Mouse (Mus musculus): ENCODE measurements around the gene Traf4.
"Not testable (repeated sequence)": the region's sequence is repeated elsewhere in the genome, so short reads cannot be mapped to it uniquely, and the experiment has no call there.

Gene Traf4

GRCm38 (mm10) chr11:78164924-78165760 is at the start of gene Traf4:
Traf4 (minus strand) TSS chr11:78165589.
- peak; percentile 77 for DNase-seq

- no peak for DNase-seq
These were observed 47.9 kb upstream of the Traf4 start for GRCm38 (mm10) chr11:78213086-78213817.

GRCm38 (mm10) chr11:78211513-78211912 is 46.1 kb upstream of the Traf4 start:
- no peak for DNase-seq

- DNase-seq: no peak
These were observed 45.2 kb upstream of the Traf4 start for GRCm38 (mm10) chr11:78210615-78211014.

GRCm38 (mm10) chr11:78209886-78210285 is 44.5 kb upstream of the Traf4 start:
- no peak for DNase-seq

- no peak for DNase-seq
These were observed 41.8 kb upstream of the Traf4 start for GRCm38 (mm10) chr11:78207190-78207589.

GRCm38 (mm10) chr11:78205361-78206206 is 40.2 kb upstream of the Traf4 start:
- DNase-seq: no peak

- no peak for DNase-seq
These were observed 38.9 kb upstream of the Traf4 start for GRCm38 (mm10) chr11:78204287-78204686.

GRCm38 (mm10) chr11:78202372-78202771 is 37.0 kb upstream of the Traf4 start:
- DNase-seq: no peak

GRCm38 (mm10) chr11:78195101-78195863 is 29.9 kb upstream of the Traf4 start:
- DNase-seq: no peak

GRCm38 (mm10) chr11:78194411-78195100 is 29.2 kb upstream of the Traf4 start:
- no peak for DNase-seq

- no peak for DNase-seq
These were observed 27.7 kb upstream of the Traf4 start, which contains the start of gene Proca1 for GRCm38 (mm10) chr11:78193113-78193512. Proca1 (plus strand) TSS chr11:78193392.

GRCm38 (mm10) chr11:78190041-78190440 is 24.7 kb upstream of the Traf4 start:
- DNase-seq: no peak

GRCm38 (mm10) chr11:78189234-78190040 is 24.0 kb upstream of the Traf4 start:
- peak; percentile 75 for DNase-seq

GRCm38 (mm10) chr11:78188331-78189233 is 23.2 kb upstream of the Traf4 start, which contains the start of gene Rab34:
Rab34 (plus strand) TSS chr11:78188430.
- peak; percentile 79 for DNase-seq

- not testable (repeated sequence) for DNase-seq
These were observed 19.3 kb upstream of the Traf4 start for GRCm38 (mm10) chr11:78184702-78185101.

- no peak for DNase-seq
These were observed 18.6 kb upstream of the Traf4 start for GRCm38 (mm10) chr11:78183884-78184514.

- DNase-seq: peak; percentile 75
These were observed 17.8 kb upstream of the Traf4 start, which contains the start of gene Rpl23a for GRCm38 (mm10) chr11:78182961-78183844. Rpl23a (minus strand) TSS chr11:78183584.
